Mouse (Mus musculus) liver, postnatal 0 days (tissue): Measurements from ENCODE around the gene Ntf5. TPM values are rescaled to one million over a fixed set of nuclear protein-coding genes. Genes with fewer than 3 reads are reported as not detected.

Source experiments
- ATAC-seq: fragments of 200-750 bp; cut with Nextera tagmentation; 2 replicates; pipeline ENCODE4 v1.8.0; 2017; ENCODE audit warnings: mild to moderate bottlenecking, moderate library complexity
- DNase-seq: peaks from one replicate; pipeline ENCODE4 v3.0.0-alpha.2; 2016
- H3K27ac ChIP-seq: fragments of 300-500 bp; sonication (generic); 2 replicates; pipeline ENCODE4 v1.5.1; 2014; ENCODE audit warnings: antibody characterized with exemption, moderate library complexity, mild to moderate bottlenecking, low read depth
- H3K27me3 ChIP-seq: fragments of 300-500 bp; sonication (generic); 2 replicates; pipeline ENCODE4 v1.6.1; 2014; ENCODE audit warnings: low read length, control low read depth, mixed read lengths; ENCODE audit not compliant: insufficient read depth
- H3K36me3 ChIP-seq: fragments of 300-500 bp; sonication (generic); replicated peaks from 2 replicates; pipeline ENCODE4 v1.6.1; 2014; ENCODE audit warnings: mild to moderate bottlenecking, control low read depth, low read length, moderate library complexity, mixed read lengths; ENCODE audit not compliant: insufficient read depth
- H3K4me1 ChIP-seq: fragments of 300-500 bp; sonication (generic); 2 replicates; pipeline ENCODE4 v1.6.1; 2014; ENCODE audit warnings: antibody characterized with exemption, mild to moderate bottlenecking, control low read depth; ENCODE audit not compliant: insufficient read depth
- H3K4me2 ChIP-seq: fragments of 300-500 bp; sonication (generic); 2 replicates; pipeline ENCODE4 v1.6.1; 2014; ENCODE audit warnings: low read depth, mild to moderate bottlenecking, low read length, moderate library complexity, mixed read lengths
- H3K4me3 ChIP-seq: fragments of 300-500 bp; sonication (generic); 2 replicates; pipeline ENCODE4 v1.5.1; 2014; ENCODE audit warnings: low read depth, low read length
- H3K9ac ChIP-seq: fragments of 300-500 bp; sonication (generic); replicated peaks from 2 replicates; pipeline ENCODE4 v1.6.1; 2014; ENCODE audit warnings: mild to moderate bottlenecking, moderate library complexity
- H3K9me3 ChIP-seq: fragments of 300-500 bp; sonication (generic); 2 replicates; pipeline ENCODE4 v1.6.1; 2016; ENCODE audit warnings: mild to moderate bottlenecking, control low read depth, low read length, mixed read lengths
- CTCF ChIP-seq: sonication (generic); IDR thresholded peaks from 2 replicates; pipeline ENCODE4 v1.5.1; 2016; ENCODE audit warnings: antibody characterized with exemption, low read depth
- EP300 ChIP-seq: IDR thresholded peaks from 2 replicates; pipeline ENCODE4 v1.6.1; 2016; ENCODE audit warnings: antibody characterized with exemption, low read depth, mild to moderate bottlenecking
- WGBS: fragments of 180-500 bp; shearing (Covaris S2); extraction: QIAGEN DNeasy Blood & Tissue Kit; methylation state at CpG from one replicate; pipeline ENCODE4 v1.1.7; 2014; ENCODE audit not compliant: insufficient replicate concordance; 5-methylcytosine and 5-hydroxymethylcytosine counted together
- polyA plus RNA-seq: library from polyadenylated mRNA; unstranded; fragments of >200 nt; fragmentation: Nextera tagmentation; extraction: Ambion mirVana; gene quantifications from 2 replicates; pipeline ENCODE4 v1.2.1, GENCODE M21; 2015

Gene Ntf5
- polyA plus RNA-seq, 1 experiment from 2014 or later: 0.05 TPM

- Histone ChIP-seq H3K4me3 (no peak within 1 kb of the TSS), H3K27me3 (no peaks in the 10 kb centered on the region), H3K27ac (no peak within 1 kb of the TSS), H3K4me2 (no peak within 1 kb of the TSS), H3K36me3 (peaks cover 24% of the 10 kb centered on the region), H3K9me3 (no peaks in the 10 kb centered on the region), H3K9ac (no peak within 1 kb of the TSS), H3K4me1 (peaks cover 42% of the 10 kb centered on the region)
- 55% methylated on average over 19 of the region's 19 CpGs for WGBS
- DNase-seq (no peak), ATAC-seq (no peak; the same call in 1 of the 2 replicates)
- TF ChIP-seq CTCF (peak; percentile 47), EP300 (no peak)
These were observed 24.2 kb downstream of the Ntf5 start, which contains the start of gene Ruvbl2 for GRCm38 (mm10) chr7:45437521-45438276. Gene Ruvbl2 (minus strand): TSS chr7:45438096.

- H3K4me1 ChIP-seq: no peaks in the 10 kb centered on the region
- no peak overlapping the region for H3K9ac ChIP-seq
- peaks cover 43% of the 10 kb centered on the region for H3K36me3 ChIP-seq
- H3K4me3 ChIP-seq: no peak overlapping the region
- H3K27me3 ChIP-seq: no peaks in the 10 kb centered on the region
- ATAC-seq: no peak
- no peak for DNase-seq
- WGBS: 67% methylated on average over 22 of the region's 22 CpGs
- H3K9me3 ChIP-seq: no peaks in the 10 kb centered on the region
- H3K27ac ChIP-seq: no peak overlapping the region
- H3K4me2 ChIP-seq: no peak overlapping the region
- TF ChIP-seq CTCF (no peak), EP300 (no peak)
These were observed 30.3 kb downstream of the Ntf5 start for GRCm38 (mm10) chr7:45443526-45444420.

- Histone ChIP-seq H3K27me3 (no peaks in the 10 kb centered on the region), H3K9me3 (no peaks in the 10 kb centered on the region), H3K4me3 (no peak overlapping the region), H3K36me3 (peaks cover 30% of the 10 kb centered on the region), H3K27ac (no peak overlapping the region), H3K4me2 (no peak overlapping the region), H3K9ac (no peak overlapping the region), H3K4me1 (no peaks in the 10 kb centered on the region)
- TF ChIP-seq EP300 (no peak), CTCF (no peak)
- DNase-seq (no peak), ATAC-seq (no peak)
These were observed 33.1 kb downstream of the Ntf5 start for GRCm38 (mm10) chr7:45446589-45446988.

- H3K4me2 ChIP-seq: no peak overlapping the region
- H3K36me3 ChIP-seq: peaks cover 27% of the 10 kb centered on the region
- ATAC-seq (peak; percentile 66), DNase-seq (peak; percentile 61)
- H3K27ac ChIP-seq: no peak overlapping the region
- peak; percentile 67 for TF ChIP-seq CTCF
- TF ChIP-seq EP300: no peak
- H3K4me3 ChIP-seq: no peak overlapping the region
- no peak overlapping the region for H3K9ac ChIP-seq
- no peaks in the 10 kb centered on the region for H3K4me1 ChIP-seq
- no peaks in the 10 kb centered on the region for H3K9me3 ChIP-seq
- 31% methylated on average over 11 of the region's 11 CpGs for WGBS
- no peaks in the 10 kb centered on the region for H3K27me3 ChIP-seq
These were observed 34.0 kb downstream of the Ntf5 start for GRCm38 (mm10) chr7:45447325-45447990.

GRCm38 (mm10) chr7:45449974-45450373 lies 36.5 kb downstream of the Ntf5 start:
- ATAC-seq (no peak), DNase-seq (no peak)
- Histone ChIP-seq H3K4me1 (no peaks in the 10 kb centered on the region), H3K9ac (no peak overlapping the region), H3K4me2 (no peak overlapping the region), H3K9me3 (no peaks in the 10 kb centered on the region), H3K36me3 (peaks cover 13% of the 10 kb centered on the region; the same call in 1 of the 2 replicates), H3K27ac (no peak overlapping the region), H3K27me3 (no peaks in the 10 kb centered on the region), H3K4me3 (no peak overlapping the region)
- TF ChIP-seq CTCF (no peak), EP300 (no peak)
- 86% methylated on average over 1 of the region's 1 CpGs for WGBS
